Mouse (Mus musculus): Measurements from ENCODE around the gene Mob3b. TPM values are rescaled to one million over a fixed set of nuclear protein-coding genes. Genes with fewer than 3 reads are reported as not detected.

The Mob3b gene
- total RNA-seq, 2 experiments from 2014 or later: 2.8 to 4.0 TPM

DNA sequence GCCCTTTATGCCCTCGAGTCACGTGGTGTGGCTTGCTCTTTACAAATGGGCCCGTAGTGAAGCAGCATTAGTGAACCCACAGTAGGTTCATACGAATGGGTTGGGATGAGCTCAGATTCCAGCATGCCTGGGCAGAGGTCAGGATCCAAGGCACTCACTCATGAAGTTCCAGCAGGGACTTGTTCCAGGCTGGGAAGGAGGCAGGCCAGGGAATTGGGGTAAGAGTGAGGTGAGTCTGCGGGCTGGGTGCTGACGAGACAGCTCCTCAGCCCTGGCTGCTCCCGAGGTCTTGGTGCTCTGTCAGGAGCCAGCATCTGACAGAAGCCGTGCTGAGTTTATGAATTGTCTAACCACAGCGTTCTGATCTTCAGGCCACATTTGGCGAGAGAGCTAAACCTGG, 166.2 kb downstream of the Mob3b start:
- TF ChIP-seq CTCF (IDR thresholded peaks at IDR 0.05): no peak
- intact Hi-C loops (cut with DNase I): no loop called here
- no peak for DNase-seq (ENCODE audit: extremely low spot score in 1 of 2, low spot score in 2 of 2)

DNA sequence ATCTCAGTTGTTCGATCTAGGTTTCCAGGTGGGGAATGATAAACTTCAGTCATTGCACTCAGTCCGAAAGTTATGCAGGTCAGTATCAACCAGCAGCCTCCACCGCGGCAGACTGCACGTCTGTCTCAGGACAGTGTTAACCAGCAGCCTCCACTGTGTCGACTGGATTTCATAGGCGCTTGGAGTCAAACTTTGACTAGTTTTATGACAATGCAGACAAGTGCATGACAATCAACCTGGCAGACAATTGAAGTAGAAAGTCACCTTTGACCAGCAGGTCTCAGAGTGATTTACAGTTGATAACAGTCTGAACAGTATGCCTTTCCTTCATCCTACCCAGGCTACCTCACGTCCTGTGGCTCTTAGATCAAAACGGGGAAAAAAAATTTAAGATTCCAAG, 166.6 kb downstream of the Mob3b start:
- Histone ChIP-seq H3K27ac (no peak overlapping the region), H3K4me3 (no peak overlapping the region)
- DNase-seq (ENCODE audit: extremely low spot score in 1 of 2, low spot score in 2 of 2): no peak
- no peak for TF ChIP-seq CTCF (IDR thresholded peaks at IDR 0.05)
- intact Hi-C loops (cut with DNase I): no loop called here

More for the DNA sequence above, 166.2 kb downstream of the Mob3b start:
- Histone ChIP-seq H3K27ac (no peak overlapping the region), H3K4me3 (no peak overlapping the region)

DNA sequence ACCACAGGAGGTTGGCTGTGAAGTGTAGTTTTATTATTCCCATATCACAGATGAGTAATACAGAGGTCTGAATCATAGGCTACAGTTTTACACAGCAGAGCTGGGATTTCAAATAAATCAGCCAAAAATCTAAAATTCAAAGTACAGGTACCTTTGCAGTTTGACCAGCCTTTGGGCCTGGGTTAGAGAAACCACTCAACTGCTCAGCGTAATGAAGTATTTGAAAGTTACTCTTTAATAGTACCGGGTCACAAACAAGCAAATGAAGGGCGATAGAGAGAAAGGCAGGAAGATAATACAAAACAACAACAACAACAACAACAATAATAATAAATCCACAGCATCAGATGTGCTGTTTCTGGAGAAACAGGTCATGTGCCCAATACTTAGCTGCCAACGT, 169.7 kb downstream of the Mob3b start:
- TF ChIP-seq CTCF (IDR thresholded peaks at IDR 0.05): no peak

DNA sequence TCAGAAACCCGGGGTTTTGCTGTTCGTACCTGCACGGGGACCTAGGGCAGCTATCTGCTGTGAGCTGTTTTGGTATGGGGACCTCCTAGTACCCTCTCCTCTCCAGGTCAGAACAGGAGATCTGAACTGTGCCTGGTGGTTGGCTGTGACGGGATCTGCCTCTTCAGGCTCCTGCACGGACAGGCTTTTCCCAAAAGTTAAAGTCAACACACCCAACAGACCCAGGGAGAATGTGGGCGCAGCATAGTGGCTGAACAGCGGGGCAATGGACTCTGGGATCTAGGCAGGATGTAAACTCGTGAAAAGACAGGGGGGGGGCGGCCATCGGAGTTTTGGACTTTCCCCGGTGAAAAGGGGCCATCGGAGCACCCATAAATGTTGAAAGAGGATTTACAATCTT, 170.2 kb downstream of the Mob3b start:
- Histone ChIP-seq H3K27ac (no peak overlapping the region), H3K4me3 (no peak overlapping the region)
- intact Hi-C loops (cut with DNase I): no loop called here
- DNase-seq (ENCODE audit: extremely low spot score in 1 of 2, low spot score in 2 of 2): no peak
- TF ChIP-seq CTCF (IDR thresholded peaks at IDR 0.05): no peak

More for the DNA sequence above, 169.7 kb downstream of the Mob3b start:
- no peak for DNase-seq (ENCODE audit: extremely low spot score in 1 of 2, low spot score in 2 of 2)
- H3K27ac ChIP-seq: no peak overlapping the region
- H3K4me3 ChIP-seq: no peak overlapping the region
- intact Hi-C loops (cut with DNase I): no loop called here

DNA sequence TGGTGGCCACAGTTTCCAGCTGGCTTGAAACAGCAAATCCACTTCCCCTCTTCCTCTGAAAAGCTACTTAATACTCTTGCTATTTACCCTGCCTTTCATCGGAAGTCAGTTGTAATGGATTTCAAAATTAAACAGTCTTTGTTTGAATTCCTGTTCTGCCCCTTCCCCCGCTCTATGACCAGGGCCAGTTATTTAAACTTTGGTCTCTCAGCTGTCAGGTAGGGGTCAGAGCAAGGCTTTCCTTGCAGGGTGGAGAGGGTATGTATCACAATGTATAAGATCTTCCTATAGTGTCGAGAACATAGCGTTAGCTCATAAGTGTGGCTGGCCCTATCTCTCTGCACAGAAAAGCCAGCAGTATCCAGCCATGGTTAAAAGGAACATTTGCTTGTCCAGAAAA, 170.6 kb downstream of the Mob3b start:
- Histone ChIP-seq H3K27ac (no peak overlapping the region), H3K4me3 (no peak overlapping the region)
- intact Hi-C loops (cut with DNase I): no loop called here
- no peak for TF ChIP-seq CTCF (IDR thresholded peaks at IDR 0.05)
- DNase-seq (ENCODE audit: extremely low spot score in 1 of 2, low spot score in 2 of 2): no peak

DNA sequence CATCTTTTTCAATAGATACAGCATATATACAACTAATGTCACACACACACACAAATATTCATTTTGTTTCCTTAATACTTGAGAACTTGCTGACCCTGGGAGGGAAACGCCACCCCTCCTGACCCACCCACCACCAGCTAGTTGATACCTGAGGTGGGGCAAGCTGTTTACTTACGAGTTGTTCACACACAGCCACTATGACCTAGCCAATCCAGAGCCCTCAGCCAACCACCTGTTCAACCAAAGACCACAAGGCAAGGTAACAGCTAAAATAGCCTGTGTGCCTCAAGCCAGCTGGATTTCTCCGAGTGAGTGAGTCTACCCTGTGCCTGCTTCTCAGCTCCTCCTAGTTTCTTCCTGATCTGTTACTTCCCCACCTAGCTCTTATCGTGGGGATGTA, 172.9 kb downstream of the Mob3b start:
- no peak for DNase-seq (ENCODE audit: extremely low spot score in 1 of 2, low spot score in 2 of 2)
- Histone ChIP-seq H3K4me3 (no peak overlapping the region), H3K27ac (no peak overlapping the region)
- TF ChIP-seq CTCF (IDR thresholded peaks at IDR 0.05): no peak
- intact Hi-C loops (cut with DNase I): no loop called here

DNA sequence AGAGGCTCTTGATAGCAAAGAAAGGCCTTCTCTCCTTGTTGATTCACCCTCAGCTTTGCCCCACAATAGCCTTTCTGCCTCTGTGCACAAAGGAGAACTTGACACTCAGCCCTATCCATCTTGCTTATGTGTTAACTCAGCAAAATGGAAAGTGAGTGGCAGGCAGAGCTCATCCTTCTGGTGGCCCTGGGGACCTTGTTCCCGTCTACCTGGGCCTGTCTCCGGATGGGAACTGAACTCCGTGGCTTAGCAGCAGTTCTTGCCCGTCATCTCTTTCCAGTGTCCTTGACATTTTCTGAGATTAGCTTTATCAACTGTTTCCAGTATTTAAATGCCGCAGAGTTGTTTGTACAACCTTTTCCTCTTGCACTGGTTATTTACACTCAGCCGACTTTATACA, 173.8 kb downstream of the Mob3b start:
- intact Hi-C loops (cut with DNase I): no loop called here
- no peak for DNase-seq (ENCODE audit: extremely low spot score in 1 of 2, low spot score in 2 of 2)
- H3K4me3 ChIP-seq: no peak overlapping the region
- no peak for TF ChIP-seq CTCF (IDR thresholded peaks at IDR 0.05)
- H3K27ac ChIP-seq: no peak overlapping the region

DNA sequence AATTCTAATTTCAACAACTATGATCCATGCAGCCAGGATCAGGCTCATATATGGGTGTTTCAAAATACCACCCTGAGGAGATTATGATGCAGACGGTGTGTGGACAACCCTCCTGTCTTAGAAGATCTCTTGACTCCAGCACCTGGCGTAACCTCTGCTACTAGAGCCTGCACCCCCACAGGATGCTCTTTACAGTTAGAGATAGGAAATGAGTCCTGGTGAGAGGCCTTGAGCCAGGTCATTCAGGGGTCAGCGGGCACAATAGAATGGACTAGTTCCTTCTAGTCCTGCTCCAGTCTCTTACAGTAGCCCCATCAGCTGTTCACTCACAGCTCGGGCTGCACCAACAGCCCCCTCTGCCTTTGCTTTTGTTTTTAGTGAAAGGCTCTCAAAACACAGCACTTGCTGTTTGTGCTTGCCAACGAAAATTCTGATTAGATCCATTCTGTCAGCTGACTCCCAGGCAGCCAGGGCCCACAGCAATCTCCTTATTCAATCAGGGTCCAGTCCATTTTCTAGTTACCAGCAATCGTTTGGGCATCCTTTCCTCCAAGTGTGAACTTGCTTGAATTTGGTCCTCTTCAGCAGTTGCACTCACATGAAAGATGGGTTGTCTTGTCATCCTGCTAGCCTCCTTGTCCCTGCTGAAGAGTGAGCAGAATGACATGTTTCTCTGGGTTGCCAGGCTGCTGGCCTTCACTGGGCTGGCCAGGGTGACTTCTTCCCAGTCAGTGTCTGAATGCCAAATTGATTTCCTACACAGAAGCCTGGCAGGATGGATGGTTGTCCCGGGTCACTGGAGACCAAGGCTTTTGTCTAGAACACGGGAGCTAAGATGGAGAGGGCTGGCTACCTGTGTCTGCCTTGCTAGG, 175.7 kb downstream of the Mob3b start:
- no peak for TF ChIP-seq CTCF (IDR thresholded peaks at IDR 0.05)
- Histone ChIP-seq H3K4me3 (no peak overlapping the region), H3K27ac (no peak overlapping the region)
- intact Hi-C loops (cut with DNase I): no loop called here
- DNase-seq (ENCODE audit: extremely low spot score in 1 of 2, low spot score in 2 of 2): no peak

DNA sequence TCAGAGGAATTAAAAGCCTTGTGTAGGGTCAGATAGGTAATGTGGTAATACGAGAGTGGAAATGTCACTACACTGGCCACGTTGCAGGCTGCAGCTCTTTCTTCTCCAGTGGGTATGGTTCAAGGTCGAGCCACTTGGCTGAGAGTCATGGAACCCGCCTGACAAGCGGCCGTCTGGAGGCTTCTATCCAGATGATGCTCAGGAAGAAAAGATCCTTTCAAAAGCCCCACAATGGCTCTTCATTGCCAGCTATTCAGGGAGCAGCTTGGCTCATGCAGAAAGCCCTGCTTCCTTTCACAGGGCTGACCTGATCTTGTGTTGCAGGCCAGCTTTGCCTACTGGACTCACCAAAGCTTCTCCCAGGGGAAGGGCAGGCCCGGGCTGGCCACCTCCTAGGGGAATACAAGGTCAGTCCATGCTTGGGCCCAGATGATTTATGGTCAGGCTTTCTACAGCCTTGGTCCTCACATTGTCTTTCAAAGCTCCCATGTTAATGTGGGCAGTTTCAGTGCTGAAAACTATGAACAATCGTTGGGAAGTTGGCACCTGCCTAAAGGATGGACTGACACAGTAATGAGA, 176.7 kb downstream of the Mob3b start:
- Histone ChIP-seq H3K27ac (no peak overlapping the region), H3K4me3 (no peak overlapping the region)
- TF ChIP-seq CTCF (IDR thresholded peaks at IDR 0.05): no peak
- DNase-seq (ENCODE audit: extremely low spot score in 1 of 2, low spot score in 2 of 2): no peak
- intact Hi-C loops (cut with DNase I): no loop called here

DNA sequence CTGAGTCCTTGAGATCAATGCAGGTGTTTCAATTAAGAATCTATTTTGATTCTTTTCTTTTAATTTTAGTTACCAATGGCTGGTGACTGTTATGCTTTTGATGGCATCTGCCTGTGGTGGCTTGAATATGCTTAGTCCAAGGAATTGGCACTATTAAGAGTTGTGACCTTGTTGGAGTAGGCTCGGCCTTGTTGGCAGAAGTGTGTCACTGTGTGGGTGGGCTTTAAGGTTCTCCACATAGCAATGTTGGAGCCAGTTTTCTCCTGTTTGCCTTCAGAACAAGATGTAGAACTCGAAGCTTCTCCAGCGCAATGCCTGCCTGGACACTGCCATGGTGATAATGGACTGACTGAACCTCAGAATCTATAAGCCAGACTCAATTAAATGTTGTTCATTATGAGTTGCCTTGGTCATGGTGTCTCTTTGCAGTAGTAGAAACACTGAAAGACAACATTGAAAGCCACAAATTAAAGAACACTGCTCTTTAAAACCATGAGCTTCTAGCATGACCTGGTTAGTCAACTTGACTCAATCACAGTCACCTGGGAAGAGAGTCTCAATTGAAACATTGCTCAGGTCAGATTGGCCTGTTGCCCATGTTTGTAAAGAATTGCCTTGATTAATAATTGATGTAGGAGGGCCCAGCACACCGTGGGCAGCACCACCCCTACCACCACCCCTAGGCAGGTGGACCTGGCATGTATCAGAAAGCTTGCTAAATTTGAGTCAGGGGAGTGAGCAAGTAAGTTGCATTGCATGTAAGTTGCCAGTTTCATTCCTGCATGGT, 180.2 kb downstream of the Mob3b start:
- no peak overlapping the region for H3K4me3 ChIP-seq
- DNase-seq (ENCODE audit: extremely low spot score in 1 of 2, low spot score in 2 of 2): no peak
- H3K27ac ChIP-seq: no peak overlapping the region
- intact Hi-C loops (cut with DNase I): no loop called here
- TF ChIP-seq CTCF (IDR thresholded peaks at IDR 0.05): no peak

DNA sequence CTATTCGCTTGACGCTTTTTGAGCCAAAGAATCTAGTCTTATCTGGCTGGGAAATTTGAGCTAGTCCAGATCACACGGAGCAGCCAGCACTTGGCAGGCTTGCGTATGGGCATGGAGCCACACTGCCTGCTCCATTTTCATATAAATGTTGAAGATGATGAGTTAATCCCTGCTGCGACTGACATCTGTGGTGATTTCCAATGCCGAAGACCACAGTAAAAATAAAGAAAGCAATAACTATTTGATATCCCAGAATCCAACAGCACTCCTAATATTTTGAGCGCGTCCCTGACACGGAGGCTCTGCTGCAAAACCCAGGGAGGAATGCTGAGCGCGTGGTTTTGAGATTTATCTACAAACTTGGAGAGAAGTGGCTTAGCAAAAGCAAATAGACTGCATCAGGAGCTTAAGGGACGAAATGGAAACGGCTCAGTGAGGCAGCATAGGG, 180.9 kb downstream of the Mob3b start:
- no peak for DNase-seq (ENCODE audit: extremely low spot score in 1 of 2, low spot score in 2 of 2)
- intact Hi-C loops (cut with DNase I): no loop called here
- Histone ChIP-seq H3K27ac (no peak overlapping the region), H3K4me3 (no peak overlapping the region)
- no peak for TF ChIP-seq CTCF (IDR thresholded peaks at IDR 0.05)

DNA sequence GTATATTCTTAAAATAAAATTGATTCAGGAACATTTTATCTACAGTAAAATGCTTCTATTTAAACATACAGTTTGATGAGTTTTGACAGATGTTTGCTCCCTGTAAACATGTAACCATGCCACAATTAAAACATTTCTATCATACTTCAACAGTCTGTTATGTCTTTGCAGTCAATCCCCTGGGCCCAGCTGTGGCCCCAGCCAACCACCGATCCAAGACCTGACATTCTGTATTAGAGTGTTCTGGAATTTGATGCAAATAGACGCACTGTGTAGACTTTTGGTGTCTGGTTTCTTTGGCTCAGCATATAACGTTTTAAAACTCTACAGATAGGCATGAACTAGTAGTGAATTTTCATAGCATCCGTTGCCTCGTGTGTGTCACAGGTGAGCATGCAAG, 182.5 kb downstream of the Mob3b start:
- intact Hi-C loops (cut with DNase I): no loop called here
- DNase-seq (ENCODE audit: extremely low spot score in 1 of 2, low spot score in 2 of 2): no peak
- TF ChIP-seq CTCF (IDR thresholded peaks at IDR 0.05): no peak
- H3K27ac ChIP-seq: no peak overlapping the region
- no peak overlapping the region for H3K4me3 ChIP-seq
